Mouse (Mus musculus): ENCODE results near the gene Hmbs.
A peak's percentile ranks its signal among the peaks of the same experiment; 100 is the strongest.
"Not testable (repeated sequence)": the region's sequence is repeated elsewhere in the genome, so short reads cannot be mapped to it uniquely, and the experiment has no call there.

Hmbs gene

DNA sequence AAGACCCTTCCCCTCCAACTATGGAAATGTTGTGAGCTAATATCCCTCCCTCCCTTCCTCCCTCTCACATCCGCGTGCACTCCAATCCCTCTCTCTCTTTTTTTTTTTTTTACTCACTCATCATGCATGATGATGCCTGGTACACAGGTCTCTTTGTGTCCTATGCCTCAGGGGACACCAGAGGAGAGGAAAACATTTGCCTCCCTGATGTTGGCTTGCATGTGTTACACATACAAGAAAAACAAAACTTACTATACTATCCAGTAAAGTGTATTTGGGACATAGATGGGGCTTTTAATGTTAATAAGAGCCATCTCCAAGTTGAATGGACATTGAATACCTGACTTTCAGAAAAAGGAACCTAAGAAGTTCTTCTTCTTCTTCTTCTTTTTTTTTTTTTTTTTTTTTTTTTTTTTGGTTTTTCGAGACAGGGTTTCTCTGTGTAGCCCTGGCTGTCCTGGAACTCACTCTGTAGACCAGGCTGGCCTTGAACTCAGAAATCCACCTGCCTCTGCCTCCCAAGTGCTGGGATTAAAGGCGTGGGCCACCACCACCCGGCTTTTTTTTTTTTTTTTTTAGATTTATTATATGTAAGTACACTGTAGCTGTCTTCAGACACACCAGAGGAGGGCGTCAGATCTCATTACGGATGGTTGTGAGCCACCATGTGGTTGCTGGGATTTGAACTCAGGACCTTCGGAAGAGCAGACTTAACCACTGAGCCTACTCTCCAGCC is 18.8 kb downstream of the Hmbs start:
- not testable (repeated sequence) for DNase-seq (ENCODE audit: low spot score)

DNA sequence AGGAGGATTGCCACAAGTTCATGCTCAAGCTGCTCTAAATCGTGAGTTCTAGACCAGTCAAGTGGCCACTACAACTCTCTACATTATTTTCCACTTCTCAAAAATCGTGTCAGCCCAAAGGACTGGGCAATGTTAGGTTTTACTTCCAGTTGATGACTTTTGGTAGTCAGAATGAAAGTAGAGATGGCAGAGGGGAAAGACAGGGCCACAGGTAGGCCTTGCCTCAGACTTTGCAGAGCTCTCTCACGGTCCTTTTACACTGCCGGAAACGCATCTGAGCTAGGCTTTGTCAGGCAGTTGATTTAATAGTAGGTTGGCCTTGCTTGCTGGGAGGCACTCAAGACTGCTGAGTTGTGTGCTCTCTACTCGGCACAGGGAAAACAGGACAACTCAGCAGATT is 19.9 kb downstream of the Hmbs start:
- DNase-seq (ENCODE audit: low spot score) = no peak

DNA sequence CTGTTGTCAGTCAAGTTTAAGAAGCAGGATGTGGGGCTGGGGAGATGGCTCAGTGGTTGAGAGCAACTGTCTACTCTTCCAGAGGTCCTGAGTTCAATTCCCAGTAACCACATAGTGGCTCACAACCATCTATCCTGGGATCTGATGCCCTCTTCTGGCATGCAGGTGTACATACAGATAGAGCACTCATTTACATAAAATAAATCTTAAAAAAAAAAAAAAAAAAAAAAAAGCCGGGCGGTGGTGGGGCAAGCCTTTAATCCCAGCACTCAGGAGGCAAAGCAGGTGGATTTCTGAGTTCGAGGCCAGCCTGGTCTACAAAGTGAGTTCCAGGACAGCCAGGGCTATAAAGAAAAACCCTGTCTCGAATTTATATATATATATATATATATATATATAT is 20.4 kb downstream of the Hmbs start:
- DNase-seq (ENCODE audit: low spot score) = not testable (repeated sequence)

DNA sequence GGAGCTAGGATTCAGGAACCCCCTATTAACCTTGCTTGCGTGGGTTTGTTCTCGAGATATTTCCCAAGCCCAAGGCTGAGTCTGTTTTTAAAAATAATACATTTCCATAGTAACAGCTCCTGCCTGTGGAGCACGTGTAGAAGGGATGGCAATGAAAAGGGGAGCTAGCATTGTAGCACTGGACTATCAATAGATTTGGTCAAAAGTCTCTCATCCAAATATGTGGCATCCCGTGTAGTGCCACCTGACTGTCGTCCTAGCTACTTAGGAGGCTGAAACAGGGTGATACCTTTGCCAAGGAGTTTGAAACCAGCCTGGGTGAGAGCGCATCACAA is 23.3 kb downstream of the Hmbs start:
- no peak for DNase-seq (ENCODE audit: low spot score)

DNA sequence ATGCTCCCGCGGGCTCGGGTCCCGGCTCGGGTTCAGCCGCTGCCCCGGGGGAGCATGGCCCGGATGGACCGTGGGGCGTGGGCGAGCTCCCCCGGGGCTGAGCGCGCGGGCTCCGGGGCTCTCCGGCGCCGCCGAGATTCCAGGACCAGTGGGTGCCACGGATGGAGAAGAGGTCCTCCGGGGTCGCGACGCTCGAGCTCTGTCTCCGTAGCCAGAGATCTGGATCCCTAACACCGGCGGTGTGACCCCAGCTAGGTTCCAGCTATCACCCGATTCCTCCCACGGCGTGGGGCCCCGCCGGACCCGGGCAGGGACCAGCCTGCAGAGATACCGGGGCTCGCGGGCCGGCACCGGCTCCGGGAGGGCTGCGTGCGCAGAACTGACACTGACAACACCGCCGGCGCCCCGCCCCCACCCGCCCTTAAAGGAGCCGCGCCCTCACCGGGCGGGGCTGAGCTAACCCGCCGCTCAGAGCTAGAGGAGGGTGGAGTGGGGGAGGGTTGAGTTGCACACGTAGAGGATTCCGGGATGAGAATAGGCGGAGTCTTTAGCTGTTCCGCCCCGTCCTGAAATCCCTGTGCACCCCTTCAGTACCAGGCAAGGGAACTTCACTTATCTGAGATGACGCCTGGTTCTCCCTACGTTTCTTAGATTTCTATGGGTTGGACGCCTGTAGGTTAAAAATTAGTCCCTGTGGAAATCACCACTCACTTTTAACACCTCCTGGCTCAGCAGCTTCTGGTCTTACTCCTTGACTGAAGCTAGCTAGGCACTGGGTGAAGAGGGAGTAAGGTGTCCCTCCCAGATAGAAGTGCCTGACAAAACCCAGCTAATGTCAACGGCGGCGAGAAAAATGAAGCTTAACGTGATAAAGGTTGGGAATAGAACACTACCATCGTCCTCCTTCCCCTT is 23.9 kb downstream of the Hmbs start, which contains the start of gene C2cd2l:
TSS of gene C2cd2l (minus strand) at position 399 of the 912 bp plus-strand sequence.
- peak; percentile 77 for DNase-seq (ENCODE audit: low spot score)

DNA sequence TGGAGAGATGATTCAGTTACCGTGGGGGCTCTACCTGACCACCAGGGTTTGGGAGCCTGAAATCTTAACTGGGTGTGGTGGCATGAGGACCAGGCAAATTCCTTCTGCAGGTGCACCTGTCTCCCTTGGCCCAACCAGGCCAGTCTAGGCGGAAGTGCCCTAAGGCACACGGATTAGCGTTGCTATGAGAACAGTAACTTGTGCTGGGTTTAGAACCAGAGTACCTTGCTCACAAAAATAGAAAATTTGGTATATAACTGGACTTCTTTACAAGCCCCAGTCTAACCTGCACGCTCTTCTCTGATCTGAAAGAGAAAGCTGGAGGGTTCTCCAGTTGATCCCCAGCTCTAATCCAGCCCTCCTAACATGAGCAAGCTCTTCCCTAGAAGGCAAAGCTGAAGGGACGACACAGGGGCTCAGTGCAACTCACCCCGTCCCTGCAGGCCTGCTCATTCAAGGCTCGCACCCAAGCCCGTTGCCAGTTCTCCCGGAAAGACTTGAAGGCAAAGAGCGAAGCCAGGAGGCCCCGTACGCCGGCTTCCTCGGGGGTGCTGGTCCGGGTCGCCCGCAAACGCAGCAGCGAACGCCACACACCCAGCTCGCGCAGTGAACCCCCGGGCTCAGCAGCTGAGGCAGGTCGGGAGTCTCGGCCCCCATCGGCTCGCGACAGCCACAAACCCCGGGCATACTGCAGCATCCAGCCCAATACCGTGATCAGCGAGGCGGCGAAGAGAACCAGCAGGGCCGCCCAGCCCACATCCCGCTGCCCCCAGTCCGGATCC is 24.7 kb downstream of the Hmbs start:
- DNase-seq (ENCODE audit: low spot score) = no peak

DNA sequence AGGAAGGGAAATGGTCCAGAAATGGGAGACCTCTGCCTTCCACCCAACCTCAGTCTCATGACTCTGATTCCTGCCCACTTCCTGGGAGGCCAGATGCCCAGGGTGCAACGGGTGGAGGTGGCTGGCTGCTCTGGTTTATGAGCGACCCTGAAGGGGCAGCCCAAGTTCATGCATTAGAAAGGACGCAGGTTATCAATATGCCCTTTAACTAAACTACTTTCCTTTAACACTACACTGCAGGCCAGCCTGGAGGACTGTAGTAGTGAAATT is 25.3 kb downstream of the Hmbs start:
- no peak for DNase-seq (ENCODE audit: low spot score)

DNA sequence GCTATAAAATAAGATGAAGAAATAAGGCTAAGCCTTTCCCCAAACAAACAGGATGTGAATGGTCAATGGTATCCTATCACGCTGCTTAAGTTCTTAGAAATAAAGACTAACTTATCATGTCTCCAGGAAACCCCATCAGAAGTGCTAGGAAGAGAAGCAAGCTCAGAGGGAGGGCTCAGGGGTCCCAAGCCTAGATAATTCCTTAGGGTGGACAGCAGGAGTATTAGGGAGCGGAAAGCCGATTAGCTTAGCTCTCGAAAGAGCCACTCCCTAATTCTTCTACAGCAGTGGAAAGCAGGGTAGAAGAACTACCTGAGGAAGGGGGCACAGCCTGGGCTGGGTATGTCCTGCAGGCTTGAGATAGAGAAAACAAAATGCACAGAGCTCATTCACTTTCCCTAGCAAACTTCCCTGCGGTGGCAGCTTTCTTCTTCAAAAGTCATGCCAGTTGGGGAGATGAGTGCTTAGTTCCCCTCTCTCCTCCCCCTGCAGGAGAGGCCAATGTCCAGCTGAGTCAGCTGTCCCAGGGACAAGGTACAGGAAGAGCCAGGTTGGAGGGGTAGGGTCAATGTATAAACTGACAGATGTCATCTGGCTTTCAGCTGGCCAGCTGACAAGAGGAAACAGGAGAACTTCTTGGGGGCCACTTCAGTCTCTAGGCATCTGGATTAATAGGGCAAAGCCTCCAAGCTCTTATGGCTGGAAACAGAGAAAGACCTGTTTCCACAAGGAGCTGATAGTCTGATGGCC is 25.8 kb downstream of the Hmbs start:
- DNase-seq (ENCODE audit: low spot score) = no peak

DNA sequence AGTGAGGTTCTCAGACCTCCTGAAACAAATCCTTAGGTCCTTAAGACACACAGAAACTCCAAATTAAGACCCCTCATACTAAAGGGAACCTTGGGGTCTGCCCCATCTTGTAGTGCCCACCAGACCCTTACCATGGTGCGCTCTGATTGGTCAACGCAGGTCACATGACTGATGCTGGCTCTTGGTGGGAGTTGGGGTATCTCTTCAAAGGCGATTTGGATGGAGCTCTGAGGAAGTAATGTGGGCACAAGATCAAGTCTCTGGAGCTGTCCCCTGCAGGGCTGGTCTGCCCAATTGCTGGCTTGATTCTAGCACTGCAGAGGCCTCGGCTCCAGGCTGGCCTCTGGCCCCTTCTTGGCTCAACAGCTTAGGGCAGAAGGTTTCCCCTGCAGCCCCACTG is 26.6 kb downstream of the Hmbs start:
- DNase-seq (ENCODE audit: low spot score) = no peak

DNA sequence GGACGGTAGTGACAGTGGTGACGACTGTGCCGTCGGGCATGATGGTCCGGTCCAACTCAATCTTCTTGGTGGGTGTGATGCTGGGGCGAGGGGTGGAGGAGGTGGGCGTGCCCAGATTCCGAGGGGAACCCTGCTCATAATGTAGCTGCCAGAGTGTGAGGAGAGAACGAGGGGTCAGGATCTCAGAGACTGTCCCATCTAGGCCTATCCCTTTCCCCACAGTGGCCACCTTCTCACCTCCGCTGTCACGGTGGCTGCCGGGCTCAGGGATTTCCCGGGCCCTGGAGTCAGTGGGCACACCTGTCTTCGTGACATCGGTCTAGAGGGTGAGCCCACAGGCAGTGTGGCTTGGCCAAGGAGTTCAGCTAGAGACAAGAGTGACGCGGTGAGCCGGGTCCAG is 29.1 kb downstream of the Hmbs start:
- DNase-seq (ENCODE audit: low spot score) = no peak

DNA sequence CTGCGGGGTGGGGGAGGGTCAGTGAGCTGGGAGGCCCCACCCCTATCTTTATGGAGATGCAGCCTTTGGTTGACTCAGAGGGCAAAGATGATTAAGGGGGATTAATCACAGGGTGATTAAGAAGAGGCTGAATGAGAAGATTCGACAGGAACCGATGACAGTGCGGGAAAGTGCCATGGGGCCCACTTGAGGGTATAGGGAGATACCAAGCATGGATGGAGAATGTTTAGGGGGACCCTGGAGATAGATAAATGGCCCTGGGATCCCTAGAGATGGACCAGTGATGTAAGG is 29.8 kb downstream of the Hmbs start:
- no peak for DNase-seq (ENCODE audit: low spot score)

DNA sequence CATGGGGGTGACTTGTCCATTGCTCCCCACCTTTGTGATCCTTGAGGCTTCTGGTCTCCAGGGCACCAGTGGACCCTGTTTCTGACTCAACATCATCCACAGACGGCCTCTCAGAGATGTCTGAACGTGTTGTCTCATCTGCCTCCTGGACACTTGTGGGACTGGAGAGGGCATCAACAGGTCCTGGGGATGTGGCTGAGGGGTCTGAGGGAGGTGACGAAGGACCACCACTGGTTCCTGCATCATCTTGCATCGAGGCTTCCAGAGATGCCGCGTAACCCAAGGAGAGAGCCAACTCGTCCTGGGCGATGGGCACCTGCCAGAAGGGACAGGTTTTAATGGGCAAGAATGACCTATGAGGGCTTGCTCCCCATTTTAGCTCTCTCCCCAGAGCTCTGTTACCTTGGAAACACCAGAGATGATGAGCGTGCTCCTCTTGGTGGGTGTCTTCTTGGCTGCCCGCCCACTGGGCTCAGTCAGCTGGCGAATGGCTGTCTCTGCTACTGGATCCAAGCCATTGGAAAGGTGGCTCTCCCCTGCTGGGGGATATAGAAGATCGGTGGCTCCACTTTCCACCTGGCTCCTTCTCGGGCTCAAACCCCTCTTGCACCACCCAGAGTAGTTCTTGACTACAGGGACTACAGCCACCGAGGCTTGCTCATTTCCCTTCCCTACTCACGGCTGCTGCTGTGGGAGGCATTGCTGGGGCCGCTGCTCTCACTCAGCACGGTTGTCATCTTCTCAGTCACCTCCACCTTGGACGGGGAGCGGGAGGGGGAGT is 30.4 kb downstream of the Hmbs start:
- DNase-seq (ENCODE audit: low spot score) = no peak

DNA sequence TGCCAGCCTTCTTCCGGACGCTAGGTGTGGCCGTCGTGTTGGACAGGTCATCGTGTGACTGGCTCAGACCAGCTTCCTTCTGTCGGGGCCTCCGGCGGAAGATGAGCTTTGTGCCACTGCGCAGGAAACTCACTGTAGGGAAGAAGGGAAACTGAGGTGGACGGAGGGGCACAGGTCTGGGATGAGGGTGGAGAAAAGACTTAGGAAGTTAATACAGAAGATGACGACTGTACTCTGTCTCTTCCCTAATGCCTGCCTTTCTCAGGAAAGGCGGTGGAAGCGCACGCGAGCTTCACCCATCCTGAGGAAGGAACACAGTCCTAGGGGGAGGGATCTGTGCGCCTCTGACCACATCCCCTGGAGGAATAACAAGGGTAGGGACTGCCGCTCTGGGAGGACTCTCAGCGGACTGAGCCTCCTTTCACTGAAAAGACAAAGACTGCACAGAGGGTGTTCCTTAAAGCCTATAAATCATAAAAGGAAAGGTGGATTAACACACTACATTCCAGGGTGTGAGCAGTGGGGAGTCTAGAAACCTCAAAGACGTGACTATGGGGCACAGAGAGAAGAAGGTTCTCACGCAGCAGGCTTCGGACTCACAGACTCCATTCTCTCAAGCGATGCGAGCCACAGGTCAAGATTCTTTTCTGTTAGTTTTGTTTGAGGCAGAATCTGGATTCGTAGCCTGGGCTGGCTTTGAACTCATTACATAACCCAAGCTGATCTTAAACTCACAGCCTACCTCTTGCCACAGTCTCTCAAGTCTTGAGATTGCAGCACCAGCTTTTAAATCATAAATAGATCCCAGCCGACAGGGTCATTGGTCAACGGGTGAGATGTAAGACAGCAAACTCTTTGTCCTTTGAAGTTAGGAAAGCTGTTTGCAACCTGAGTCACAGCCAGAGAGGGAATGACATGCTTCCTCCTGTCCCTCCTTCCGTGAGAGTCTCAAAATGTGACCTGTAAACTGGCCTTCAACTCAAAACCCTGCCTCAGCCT is 32.6 kb downstream of the Hmbs start:
- DNase-seq (ENCODE audit: low spot score) = no peak

DNA sequence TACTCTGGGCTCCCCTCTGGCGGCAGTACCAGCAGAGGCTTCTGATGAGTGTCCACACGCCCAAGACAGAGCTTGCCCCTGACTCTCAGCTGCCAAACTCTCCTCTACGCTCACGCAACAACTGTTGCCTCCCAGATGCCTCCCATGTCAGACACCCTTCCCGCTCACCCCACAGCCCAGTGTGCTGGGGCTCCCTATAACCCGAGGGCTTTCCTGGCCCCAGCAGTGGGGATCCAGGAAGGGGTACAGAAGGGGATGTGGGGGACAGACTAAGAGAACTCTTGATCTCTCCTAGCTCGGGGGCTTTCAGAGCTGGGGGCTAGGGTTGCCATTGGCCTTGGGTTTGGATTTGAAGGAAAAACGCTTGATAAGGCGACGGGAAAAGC is 33.3 kb downstream of the Hmbs start:
- no peak for DNase-seq (ENCODE audit: low spot score)

DNA sequence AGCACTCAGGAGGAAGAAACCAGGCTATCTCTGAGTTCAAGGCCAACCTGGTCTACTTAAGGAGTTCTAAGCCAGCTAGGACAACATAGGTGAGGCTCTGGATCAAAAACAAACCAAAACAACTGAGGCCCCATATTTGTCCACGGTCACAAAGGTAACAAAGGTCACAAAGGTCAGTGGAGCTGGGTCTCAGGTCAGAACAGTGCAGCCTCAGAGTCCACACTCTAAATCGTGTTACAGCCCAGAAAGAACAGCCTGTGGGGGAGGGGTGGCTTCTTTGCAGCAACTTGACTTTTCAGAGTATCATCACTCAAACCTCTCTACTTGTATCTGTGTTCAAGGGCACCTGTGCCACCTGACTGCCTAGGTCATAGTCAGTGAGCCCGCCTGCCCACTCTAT is 34.3 kb downstream of the Hmbs start:
- no peak for DNase-seq (ENCODE audit: low spot score)

DNA sequence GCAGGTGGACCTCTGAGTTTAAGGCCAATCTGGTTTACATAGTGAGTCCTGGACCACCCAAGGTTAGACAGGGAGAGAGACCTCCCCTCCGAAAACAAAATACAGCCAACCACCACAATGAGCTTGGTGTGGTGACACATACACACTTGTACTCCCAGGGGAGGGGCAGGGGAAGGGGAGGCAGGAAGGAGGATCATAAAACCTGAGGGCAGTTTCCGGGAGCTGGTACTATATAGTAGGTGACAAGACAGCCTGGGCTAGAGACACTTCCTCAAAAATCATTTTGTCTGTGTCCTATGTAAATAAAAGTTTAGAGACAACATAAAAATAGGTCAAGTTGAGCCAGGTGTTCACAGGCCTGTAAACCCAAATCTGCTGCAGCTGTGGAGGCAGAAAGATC is 36.8 kb downstream of the Hmbs start:
- DNase-seq (ENCODE audit: low spot score) = no peak

DNA sequence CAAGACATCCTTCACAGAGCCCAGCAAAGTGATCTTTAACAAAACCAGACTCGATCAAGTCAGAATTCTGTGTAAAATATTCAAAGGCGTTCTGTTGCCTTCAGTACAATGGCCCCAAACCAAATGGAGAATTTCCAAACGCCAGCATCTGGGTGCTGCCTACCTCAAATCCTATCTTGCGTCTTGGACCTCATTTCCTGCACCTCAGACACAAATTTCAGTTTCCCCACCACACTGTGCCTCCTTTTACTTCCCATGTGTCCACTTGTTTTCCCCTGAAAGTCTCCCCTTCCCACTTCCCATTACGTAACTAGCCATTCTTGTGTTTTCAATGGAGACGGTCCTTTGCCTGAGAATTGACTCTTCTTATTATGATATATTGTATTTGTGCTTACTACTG is 37.5 kb downstream of the Hmbs start:
- no peak for DNase-seq (ENCODE audit: low spot score)

DNA sequence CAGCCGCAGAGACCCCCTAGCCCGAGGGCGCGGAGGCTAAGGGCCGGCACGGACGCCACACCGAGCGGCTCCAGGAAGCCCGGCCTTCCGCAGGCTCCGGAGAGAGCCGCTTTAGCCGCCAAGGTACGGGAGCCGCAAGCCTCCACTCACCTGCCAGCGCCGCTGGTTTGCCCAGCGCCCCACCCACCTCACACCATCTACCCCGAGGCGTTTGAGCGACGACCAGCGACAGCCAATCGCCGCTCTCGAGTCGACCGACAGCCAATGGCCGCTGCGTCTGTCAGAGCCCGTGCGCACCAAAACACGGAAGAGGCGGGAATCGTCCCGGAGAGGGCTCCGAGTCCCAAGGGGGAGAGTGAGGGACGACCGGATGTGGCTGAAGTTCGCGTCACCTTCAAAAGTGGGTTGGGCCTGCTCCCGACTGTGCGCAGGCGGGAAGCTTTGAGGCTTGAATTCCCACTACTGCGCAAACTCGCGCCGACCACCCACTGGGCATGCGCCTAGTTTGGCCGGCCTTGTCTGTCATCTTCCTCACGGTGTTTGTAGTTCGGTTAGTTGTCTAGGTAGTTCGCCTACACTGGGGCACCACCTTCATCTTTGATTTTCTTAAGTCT is 38.5 kb downstream of the Hmbs start, which contains the start of gene Hinfp:
TSS of gene Hinfp (minus strand) at position 206 of the 614 bp plus-strand sequence.
- peak; percentile 95 for DNase-seq (ENCODE audit: low spot score)

DNA sequence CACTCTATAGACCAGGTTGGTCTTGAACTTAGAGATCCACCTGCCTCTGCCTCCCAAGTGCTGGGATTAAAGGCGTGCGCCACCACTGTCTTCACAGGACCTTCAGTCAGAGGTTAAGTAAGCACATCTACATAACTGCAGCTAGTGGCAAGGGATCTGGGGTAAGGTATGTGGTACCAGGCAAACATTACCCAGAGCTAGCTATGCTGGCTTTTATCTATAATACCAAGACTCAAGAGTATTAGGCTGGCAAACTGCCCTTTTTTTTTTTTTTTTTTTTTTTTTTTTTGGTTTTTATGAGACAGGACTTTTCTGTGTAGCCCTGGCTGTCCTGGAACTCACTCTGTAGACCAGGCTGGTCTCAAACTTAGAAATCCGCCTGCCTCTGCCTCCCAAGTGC is 44.0 kb downstream of the Hmbs start:
- DNase-seq (ENCODE audit: low spot score) = not testable (repeated sequence)

DNA sequence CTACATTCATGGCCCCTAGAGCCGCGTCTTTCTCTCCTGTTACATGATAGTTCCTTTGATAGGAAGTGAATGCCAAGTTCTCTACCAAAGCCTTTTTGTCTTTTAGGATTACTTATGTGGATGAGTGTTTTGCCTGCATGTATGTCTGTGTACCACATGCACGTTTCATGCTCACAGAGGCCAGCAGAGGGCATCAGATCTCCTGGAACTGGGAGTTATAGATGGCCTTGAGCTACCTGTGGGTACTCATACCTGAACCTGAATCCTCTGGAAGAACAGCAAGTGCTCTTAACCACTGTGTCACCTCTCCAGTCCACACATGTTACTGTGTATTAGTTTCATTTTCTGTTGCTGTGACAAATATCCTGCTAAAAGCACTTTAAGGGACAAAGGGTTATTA is 51.5 kb downstream of the Hmbs start:
- DNase-seq (ENCODE audit: low spot score) = peak; percentile 30

Measured in urinary bladder, postnatal 25 days (tissue).